Mouse (Mus musculus): ENCODE results near the gene Rbm47.

Rbm47 gene

GRCm38 (mm10) chr5:66128948-66129347, 44.0 kb downstream of the Rbm47 start:
- in situ Hi-C loops (cut with MboI, MseI) = no loop called here

- in situ Hi-C loops (cut with MboI, MseI) = no loop called here
These were observed 47.5 kb downstream of the Rbm47 start for GRCm38 (mm10) chr5:66125418-66125817.

GRCm38 (mm10) chr5:66124931-66125330, 48.0 kb downstream of the Rbm47 start:
- in situ Hi-C loops (cut with MboI, MseI) = no loop called here

GRCm38 (mm10) chr5:66124089-66124400, 48.9 kb downstream of the Rbm47 start:
- in situ Hi-C loops (cut with MboI, MseI) = no loop called here

GRCm38 (mm10) chr5:66123295-66124088, 49.4 kb downstream of the Rbm47 start:
- in situ Hi-C loops (cut with MboI, MseI) = no loop called here

- in situ Hi-C loops (cut with MboI, MseI) = no loop called here
These were observed 51.7 kb downstream of the Rbm47 start for GRCm38 (mm10) chr5:66121255-66121654.

GRCm38 (mm10) chr5:66114751-66115150, 58.2 kb downstream of the Rbm47 start:
- in situ Hi-C loops (cut with MboI, MseI) = no loop called here

GRCm38 (mm10) chr5:66114208-66114607, 58.7 kb downstream of the Rbm47 start:
- in situ Hi-C loops (cut with MboI, MseI) = no loop called here

GRCm38 (mm10) chr5:66112059-66112458, 60.9 kb downstream of the Rbm47 start:
- in situ Hi-C loops (cut with MboI, MseI) = no loop called here

- in situ Hi-C loops (cut with MboI, MseI) = no loop called here
These were observed 66.5 kb downstream of the Rbm47 start for GRCm38 (mm10) chr5:66106372-66106771.

GRCm38 (mm10) chr5:66105946-66106345, 67.0 kb downstream of the Rbm47 start:
- in situ Hi-C loops (cut with MboI, MseI) = no loop called here

GRCm38 (mm10) chr5:66105366-66105765, 67.6 kb downstream of the Rbm47 start:
- in situ Hi-C loops (cut with MboI, MseI) = no loop called here

- in situ Hi-C loops (cut with MboI, MseI) = no loop called here
These were observed 69.5 kb downstream of the Rbm47 start for GRCm38 (mm10) chr5:66103386-66103785.

- in situ Hi-C loops (cut with MboI, MseI) = no loop called here
These were observed 70.1 kb downstream of the Rbm47 start for GRCm38 (mm10) chr5:66102821-66103220.

GRCm38 (mm10) chr5:66101577-66101976, 71.3 kb downstream of the Rbm47 start:
- in situ Hi-C loops (cut with MboI, MseI) = no loop called here

GRCm38 (mm10) chr5:66100322-66100721, 72.6 kb downstream of the Rbm47 start:
- in situ Hi-C loops (cut with MboI, MseI) = no loop called here

GRCm38 (mm10) chr5:66098094-66098871, 74.6 kb downstream of the Rbm47 start:
- in situ Hi-C loops (cut with MboI, MseI) = no loop called here

- in situ Hi-C loops (cut with MboI, MseI) = no loop called here
These were observed 76.8 kb downstream of the Rbm47 start for GRCm38 (mm10) chr5:66096081-66096480.

GRCm38 (mm10) chr5:66095166-66095565, 77.8 kb downstream of the Rbm47 start:
- in situ Hi-C loops (cut with MboI, MseI) = no loop called here

GRCm38 (mm10) chr5:66090037-66090436, 82.9 kb downstream of the Rbm47 start:
- in situ Hi-C loops (cut with MboI, MseI) = no loop called here

GRCm38 (mm10) chr5:66089600-66089999, 83.3 kb downstream of the Rbm47 start:
- in situ Hi-C loops (cut with MboI, MseI) = no loop called here

- in situ Hi-C loops (cut with MboI, MseI) = no loop called here
These were observed 84.0 kb downstream of the Rbm47 start for GRCm38 (mm10) chr5:66088902-66089295.

GRCm38 (mm10) chr5:66088247-66088901, 84.5 kb downstream of the Rbm47 start:
- in situ Hi-C loops (cut with MboI, MseI) = no loop called here
